Mouse (Mus musculus) bone marrow macrophage, adult 2 months (primary cell): ENCODE data around the gene Tcf25.

Experiments used
- CTCF ChIP-seq: IDR thresholded peaks from 2 replicates; pipeline ENCODE4 v1.5.1; 2012; ENCODE audit warnings: low read depth, mild to moderate bottlenecking, low read length, moderate library complexity
- POLR2A ChIP-seq: IDR thresholded peaks from 2 replicates; pipeline ENCODE4 v1.6.1; 2012; ENCODE audit warnings: mild to moderate bottlenecking, low read depth, low read length, borderline replicate concordance

DNA sequence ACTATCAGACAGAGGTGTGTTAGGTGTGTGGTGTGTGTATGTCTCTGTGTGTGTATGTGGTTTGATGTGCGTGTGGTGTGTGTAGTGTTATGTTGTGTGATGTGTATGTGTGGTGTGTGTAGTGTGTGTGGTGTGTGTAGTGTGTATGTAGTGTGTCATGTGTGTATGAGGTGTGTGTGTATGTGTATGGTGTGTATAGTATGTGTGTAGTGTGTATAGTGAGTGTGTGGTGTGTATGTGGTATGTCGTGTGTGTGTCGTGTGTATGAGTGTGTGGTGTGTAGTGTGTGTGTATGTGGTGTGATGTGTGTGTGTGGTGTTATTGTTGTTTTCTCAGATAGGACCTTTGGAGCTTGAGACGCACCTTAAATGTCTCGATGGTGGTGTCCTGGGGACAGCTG lies 68.8 kb downstream of the Tcf25 start:
- TF ChIP-seq POLR2A (no peak), CTCF (no peak)
